Mouse (Mus musculus): Measurements from ENCODE around the gene Gm47985.

DNA sequence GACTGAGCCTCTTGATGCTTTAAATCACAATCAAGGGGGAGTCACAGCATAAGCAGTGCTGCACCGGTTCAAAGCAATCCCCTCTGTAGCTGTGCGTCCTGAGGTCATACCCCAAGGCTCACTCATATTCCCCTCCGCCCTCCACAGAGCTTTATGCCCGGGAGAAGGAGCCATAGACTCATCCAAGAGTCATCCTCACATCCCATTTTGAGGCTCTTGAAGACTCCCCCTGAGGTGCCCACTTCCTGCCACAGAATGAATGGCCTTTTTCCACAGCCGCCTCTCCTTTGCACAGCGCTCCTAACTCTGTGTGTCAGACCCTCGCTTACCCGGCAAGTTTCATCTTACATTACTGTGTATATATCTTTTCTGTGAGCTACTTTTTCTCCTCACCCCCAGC is 45.2 kb downstream of the Gm47985 start:
- TF ChIP-seq CTCF (IDR thresholded peaks at IDR 0.05; ENCODE audit: low read depth) (no peak), EP300 (IDR thresholded peaks at IDR 0.05; ENCODE audit: low read depth) (no peak)
